Mouse (Mus musculus) liver, postnatal 0 days (tissue): ENCODE measurements around the gene Nsfl1c. TPM values are rescaled to one million over a fixed set of nuclear protein-coding genes. Genes with fewer than 3 reads are reported as not detected.
A peak's percentile ranks its signal among the peaks of the same experiment; 100 is the strongest.

ENCODE experiments used
- ATAC-seq: fragments of 200-750 bp; cut with Nextera tagmentation; 2 replicates; pipeline ENCODE4 v1.8.0; 2017; ENCODE audit warnings: mild to moderate bottlenecking, moderate library complexity
- DNase-seq: peaks from one replicate; pipeline ENCODE4 v3.0.0-alpha.2; 2016
- H3K27ac ChIP-seq: fragments of 300-500 bp; sonication (generic); 2 replicates; pipeline ENCODE4 v1.5.1; 2014; ENCODE audit warnings: antibody characterized with exemption, moderate library complexity, mild to moderate bottlenecking, low read depth
- H3K27me3 ChIP-seq: fragments of 300-500 bp; sonication (generic); 2 replicates; pipeline ENCODE4 v1.6.1; 2014; ENCODE audit warnings: low read length, control low read depth, mixed read lengths; ENCODE audit not compliant: insufficient read depth
- H3K36me3 ChIP-seq: fragments of 300-500 bp; sonication (generic); replicated peaks from 2 replicates; pipeline ENCODE4 v1.6.1; 2014; ENCODE audit warnings: mild to moderate bottlenecking, control low read depth, low read length, moderate library complexity, mixed read lengths; ENCODE audit not compliant: insufficient read depth
- H3K4me1 ChIP-seq: fragments of 300-500 bp; sonication (generic); 2 replicates; pipeline ENCODE4 v1.6.1; 2014; ENCODE audit warnings: antibody characterized with exemption, mild to moderate bottlenecking, control low read depth; ENCODE audit not compliant: insufficient read depth
- H3K4me2 ChIP-seq: fragments of 300-500 bp; sonication (generic); 2 replicates; pipeline ENCODE4 v1.6.1; 2014; ENCODE audit warnings: low read depth, mild to moderate bottlenecking, low read length, moderate library complexity, mixed read lengths
- H3K4me3 ChIP-seq: fragments of 300-500 bp; sonication (generic); 2 replicates; pipeline ENCODE4 v1.5.1; 2014; ENCODE audit warnings: low read depth, low read length
- H3K9ac ChIP-seq: fragments of 300-500 bp; sonication (generic); replicated peaks from 2 replicates; pipeline ENCODE4 v1.6.1; 2014; ENCODE audit warnings: mild to moderate bottlenecking, moderate library complexity
- H3K9me3 ChIP-seq: fragments of 300-500 bp; sonication (generic); 2 replicates; pipeline ENCODE4 v1.6.1; 2016; ENCODE audit warnings: mild to moderate bottlenecking, control low read depth, low read length, mixed read lengths
- CTCF ChIP-seq: sonication (generic); IDR thresholded peaks from 2 replicates; pipeline ENCODE4 v1.5.1; 2016; ENCODE audit warnings: antibody characterized with exemption, low read depth
- EP300 ChIP-seq: IDR thresholded peaks from 2 replicates; pipeline ENCODE4 v1.6.1; 2016; ENCODE audit warnings: antibody characterized with exemption, low read depth, mild to moderate bottlenecking
- WGBS: fragments of 180-500 bp; shearing (Covaris S2); extraction: QIAGEN DNeasy Blood & Tissue Kit; methylation state at CpG from one replicate; pipeline ENCODE4 v1.1.7; 2014; ENCODE audit not compliant: insufficient replicate concordance; 5-methylcytosine and 5-hydroxymethylcytosine counted together
- polyA plus RNA-seq: library from polyadenylated mRNA; unstranded; fragments of >200 nt; fragmentation: Nextera tagmentation; extraction: Ambion mirVana; gene quantifications from 2 replicates; pipeline ENCODE4 v1.2.1, GENCODE M21; 2015

The Nsfl1c gene
- polyA plus RNA-seq, 1 experiment from 2014 or later = 52.9 TPM

- peaks cover 37% of the 10 kb centered on the region for H3K36me3 ChIP-seq
- no peak overlapping the region for H3K27ac ChIP-seq
- no peaks in the 10 kb centered on the region for H3K4me1 ChIP-seq
- H3K4me3 ChIP-seq = no peak overlapping the region
- peak; percentile 52 for DNase-seq
- no peaks in the 10 kb centered on the region for H3K27me3 ChIP-seq
- TF ChIP-seq EP300 (no peak), CTCF (no peak)
- H3K4me2 ChIP-seq = no peak overlapping the region
- no peak for ATAC-seq
- no peaks in the 10 kb centered on the region for H3K9me3 ChIP-seq
- no peak overlapping the region for H3K9ac ChIP-seq
Observed at GRCm38 (mm10) chr2:151512199-151512598, 18.2 kb downstream of the Nsfl1c start.

- H3K4me3 ChIP-seq = no peak overlapping the region
- no peak for TF ChIP-seq EP300
- peak; percentile 39 for TF ChIP-seq CTCF
- H3K36me3 ChIP-seq = peaks cover 30% of the 10 kb centered on the region
- no peaks in the 10 kb centered on the region for H3K4me1 ChIP-seq
- H3K9me3 ChIP-seq = no peaks in the 10 kb centered on the region
- no peak overlapping the region for H3K4me2 ChIP-seq
- H3K27ac ChIP-seq = no peak overlapping the region
- H3K9ac ChIP-seq = no peak overlapping the region
- DNase-seq (no peak), ATAC-seq (no peak)
- 61% methylated on average over 3 of the region's 3 CpGs for WGBS
- H3K27me3 ChIP-seq = no peaks in the 10 kb centered on the region
Observed at GRCm38 (mm10) chr2:151513525-151514285, 19.7 kb downstream of the Nsfl1c start.

- peak; percentile 20; the same call in 1 of the 2 replicates for TF ChIP-seq CTCF
- TF ChIP-seq EP300 = no peak
- WGBS = 84% methylated on average over 2 of the region's 2 CpGs
- peaks cover 7% of the 10 kb centered on the region; the same call in 1 of the 2 replicates for H3K36me3 ChIP-seq
- H3K4me2 ChIP-seq = no peak overlapping the region
- no peak overlapping the region for H3K4me3 ChIP-seq
- no peak overlapping the region for H3K27ac ChIP-seq
- no peaks in the 10 kb centered on the region for H3K4me1 ChIP-seq
- H3K27me3 ChIP-seq = no peaks in the 10 kb centered on the region
- no peak for DNase-seq
- H3K9me3 ChIP-seq = no peaks in the 10 kb centered on the region
- no peak for ATAC-seq
- H3K9ac ChIP-seq = no peak overlapping the region
Observed at GRCm38 (mm10) chr2:151519000-151519399, 25.0 kb downstream of the Nsfl1c start.

GRCm38 (mm10) chr2:151524324-151525041 lies 30.5 kb downstream of the Nsfl1c start:
- Histone ChIP-seq H3K4me2 (no peak overlapping the region), H3K4me3 (no peak overlapping the region), H3K27ac (no peak overlapping the region), H3K9ac (no peak overlapping the region), H3K27me3 (no peaks in the 10 kb centered on the region), H3K9me3 (no peaks in the 10 kb centered on the region), H3K4me1 (no peaks in the 10 kb centered on the region), H3K36me3 (no peaks in the 10 kb centered on the region)
- 34% methylated on average over 4 of the region's 4 CpGs for WGBS
- no peak for DNase-seq
- peak; percentile 43; the same call in 1 of the 2 replicates for ATAC-seq
- TF ChIP-seq EP300 = peak; percentile 70
- no peak for TF ChIP-seq CTCF

GRCm38 (mm10) chr2:151525520-151525919 lies 31.5 kb downstream of the Nsfl1c start:
- no peak overlapping the region for H3K9ac ChIP-seq
- H3K27me3 ChIP-seq = no peaks in the 10 kb centered on the region
- H3K9me3 ChIP-seq = no peaks in the 10 kb centered on the region
- peaks cover 5% of the 10 kb centered on the region; the same call in 1 of the 2 replicates for H3K4me1 ChIP-seq
- WGBS = 64% methylated on average over 2 of the region's 2 CpGs
- TF ChIP-seq EP300 = no peak
- TF ChIP-seq CTCF = no peak
- ATAC-seq (no peak), DNase-seq (no peak)
- no peak overlapping the region for H3K27ac ChIP-seq
- H3K4me2 ChIP-seq = no peak overlapping the region
- no peaks in the 10 kb centered on the region for H3K36me3 ChIP-seq
- H3K4me3 ChIP-seq = no peak overlapping the region

GRCm38 (mm10) chr2:151528066-151528465 lies 34.1 kb downstream of the Nsfl1c start:
- DNase-seq = no peak
- no peaks in the 10 kb centered on the region for H3K27me3 ChIP-seq
- H3K9me3 ChIP-seq = no peaks in the 10 kb centered on the region
- WGBS = 65% methylated on average over 1 of the region's 1 CpGs
- H3K27ac ChIP-seq = no peak overlapping the region
- H3K4me2 ChIP-seq = no peak overlapping the region
- no peak for ATAC-seq
- peaks cover 7% of the 10 kb centered on the region; the same call in 1 of the 2 replicates for H3K4me1 ChIP-seq
- no peak overlapping the region for H3K4me3 ChIP-seq
- TF ChIP-seq EP300 (no peak), CTCF (no peak)
- no peaks in the 10 kb centered on the region for H3K36me3 ChIP-seq
- no peak overlapping the region for H3K9ac ChIP-seq
